Mouse (Mus musculus) midbrain, embryonic 15.5 days (tissue): ENCODE data around the gene Selenon. TPM values are rescaled to one million over a fixed set of nuclear protein-coding genes. Genes with fewer than 3 reads are reported as not detected.
"Not testable (repeated sequence)": the region's sequence is repeated elsewhere in the genome, so short reads cannot be mapped to it uniquely, and the experiment has no call there.

ENCODE experiments used
- ATAC-seq: fragments of 200-750 bp; cut with Nextera tagmentation; replicated peaks from 2 replicates; pipeline ENCODE4 v1.8.0; 2017; ENCODE audit warnings: moderate TSS enrichment
- H3K27ac ChIP-seq: fragments of 300-500 bp; sonication (generic); 2 replicates; pipeline ENCODE4 v1.5.1; 2015; ENCODE audit warnings: mild to moderate bottlenecking, inconsistent platforms
- H3K27me3 ChIP-seq: fragments of 300-500 bp; sonication (generic); replicated peaks from 2 replicates; pipeline ENCODE4 v1.6.1; 2015; ENCODE audit warnings: inconsistent platforms
- H3K36me3 ChIP-seq: fragments of 300-500 bp; sonication (generic); replicated peaks from 2 replicates; pipeline ENCODE4 v1.6.1; 2015; ENCODE audit warnings: inconsistent platforms
- H3K4me1 ChIP-seq: fragments of 300-500 bp; sonication (generic); 2 replicates; pipeline ENCODE4 v1.6.1; 2015; ENCODE audit warnings: inconsistent platforms
- H3K4me2 ChIP-seq: fragments of 300-500 bp; sonication (generic); 2 replicates; pipeline ENCODE4 v1.6.1; 2015; ENCODE audit warnings: inconsistent platforms, mild to moderate bottlenecking, moderate library complexity
- H3K4me3 ChIP-seq: fragments of 300-500 bp; sonication (generic); 2 replicates; pipeline ENCODE4 v1.5.1; 2015; ENCODE audit warnings: mild to moderate bottlenecking, inconsistent platforms
- H3K9ac ChIP-seq: fragments of 300-500 bp; sonication (generic); 2 replicates; pipeline ENCODE4 v1.6.1; 2015; ENCODE audit warnings: mild to moderate bottlenecking, inconsistent platforms
- H3K9me3 ChIP-seq: fragments of 300-500 bp; sonication (generic); 2 replicates; pipeline ENCODE4 v1.6.1; 2016; ENCODE audit warnings: inconsistent platforms
- WGBS: fragments of 180-500 bp; shearing (Covaris S2); methylation state at CpG from one replicate; pipeline ENCODE4 v1.1.7; 2015; ENCODE audit warnings: mixed read lengths; 5-methylcytosine and 5-hydroxymethylcytosine counted together
- polyA plus RNA-seq: library from polyadenylated mRNA; unstranded; fragments of >200 nt; fragmentation: Nextera tagmentation; extraction: Ambion mirVana; gene quantifications from 2 replicates; pipeline ENCODE4 v1.2.1, GENCODE M21; 2015

The Selenon gene
- polyA plus RNA-seq, 1 experiment from 2014 or later = 28.3 TPM

DNA sequence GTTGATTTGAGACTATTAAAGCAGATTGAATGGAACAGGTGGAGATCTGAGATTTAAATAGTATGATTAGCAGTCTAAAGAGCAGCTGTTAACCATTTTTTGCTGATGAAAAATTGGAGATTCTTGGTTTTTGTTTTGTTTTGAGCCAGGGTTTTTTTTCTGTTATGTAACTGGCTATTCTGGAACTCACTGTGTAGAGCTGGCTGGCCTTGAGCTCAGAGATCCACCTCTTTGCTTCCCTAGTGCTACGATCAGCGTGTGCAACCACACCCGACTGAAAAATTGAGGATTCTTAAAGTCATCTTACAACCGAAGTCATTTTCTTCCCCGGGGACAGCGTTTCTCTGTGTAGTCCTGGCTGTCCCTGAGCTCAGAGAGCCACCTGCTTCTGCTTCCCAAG is 40.2 kb downstream of the Selenon start:
- H3K4me1 ChIP-seq = peaks cover 6% of the 10 kb centered on the region
- H3K4me3 ChIP-seq = peak overlapping the region; percentile 44
- H3K9me3 ChIP-seq = no peaks in the 10 kb centered on the region
- H3K4me2 ChIP-seq = peak overlapping the region; percentile 91
- H3K36me3 ChIP-seq = no peaks in the 10 kb centered on the region
- no peaks in the 10 kb centered on the region for H3K27me3 ChIP-seq
- 71% methylated on average over 6 of the region's 6 CpGs for WGBS
- no peak for ATAC-seq
- H3K27ac ChIP-seq = no peak overlapping the region
- H3K9ac ChIP-seq = no peak overlapping the region

DNA sequence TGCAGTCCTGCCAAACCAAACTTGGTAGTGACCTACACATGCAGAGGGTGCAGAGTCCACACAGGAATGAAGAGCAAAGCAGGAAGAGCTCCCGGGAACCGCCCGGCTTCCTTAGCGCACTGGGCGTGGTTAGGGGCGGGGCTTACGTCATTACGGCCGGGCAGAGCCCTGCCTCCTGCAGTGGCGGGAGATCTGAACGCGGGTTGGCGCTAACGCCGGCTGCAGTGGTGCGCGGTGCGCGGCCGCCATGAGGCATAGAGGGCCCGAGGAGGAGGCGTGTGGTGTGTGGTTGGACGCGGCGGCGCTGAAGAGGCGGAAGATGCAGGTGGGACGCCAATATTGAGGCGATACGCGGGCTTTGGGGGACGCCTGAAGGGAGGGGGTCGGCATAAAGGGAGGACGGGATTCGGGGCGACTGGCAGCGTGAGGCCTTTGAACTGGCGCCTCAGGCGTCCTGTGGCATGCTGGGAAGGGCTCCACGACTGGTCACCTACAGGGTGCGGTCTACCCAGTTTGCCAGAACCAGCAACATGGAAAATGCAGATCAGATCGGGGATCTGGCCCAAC is 41.0 kb downstream of the Selenon start, which contains the start of gene Aunip:
Aunip (plus strand) TSS at position 155 of the 567 bp plus-strand sequence.
- Histone ChIP-seq H3K36me3 (no peaks in the 10 kb centered on the region), H3K4me1 (peaks cover 6% of the 10 kb centered on the region), H3K4me2 (peak within 1 kb of the TSS; percentile 91), H3K4me3 (peak within 1 kb of the TSS; percentile 44), H3K9me3 (no peaks in the 10 kb centered on the region), H3K27me3 (no peaks in the 10 kb centered on the region), H3K27ac (no peak within 1 kb of the TSS), H3K9ac (peak within 1 kb of the TSS; percentile 7; the same call in 1 of the 2 replicates)
- ATAC-seq = peak; percentile 93
- WGBS = under 1% methylated on average over 42 of the region's 42 CpGs

DNA sequence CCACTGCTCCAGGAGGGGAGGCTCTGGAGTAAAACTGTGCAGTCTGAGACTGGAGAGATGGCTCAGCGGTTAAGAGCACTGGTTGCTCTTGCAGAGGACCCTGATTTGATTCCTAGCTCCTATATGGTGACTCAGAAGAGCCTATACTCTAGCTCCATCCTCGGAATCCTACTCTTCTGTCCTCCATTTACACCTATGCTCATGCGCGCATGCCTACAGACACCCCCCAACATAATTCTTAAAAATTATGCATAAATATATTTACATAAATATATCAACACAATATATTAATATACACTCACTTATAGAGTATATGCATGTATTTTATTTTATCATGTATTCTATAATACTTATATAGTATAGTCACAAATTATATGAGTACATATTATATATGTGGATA is 41.6 kb downstream of the Selenon start:
- no peak overlapping the region for H3K4me3 ChIP-seq
- ATAC-seq = peak; percentile 49

DNA sequence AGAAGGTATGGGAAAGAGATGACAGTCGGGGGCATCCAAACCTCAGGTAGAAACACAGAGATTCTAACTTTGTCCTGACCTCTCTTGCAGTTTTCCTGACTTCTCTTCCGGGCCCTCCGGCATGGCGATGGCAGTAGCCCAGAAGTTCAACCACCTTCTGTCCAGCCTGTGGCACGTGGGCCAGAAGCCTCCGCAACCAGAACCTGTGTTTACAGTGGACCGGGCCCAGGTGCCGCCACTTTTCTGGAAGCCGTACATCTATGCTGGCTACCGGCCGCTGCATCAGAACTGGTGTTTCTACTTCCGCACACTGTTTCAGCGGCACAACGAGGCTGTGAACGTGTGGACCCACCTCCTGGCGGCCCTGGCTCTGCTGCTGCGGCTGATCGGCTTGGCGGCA is 45.3 kb downstream of the Selenon start:
- Histone ChIP-seq H3K9me3 (no peaks in the 10 kb centered on the region), H3K4me2 (no peak overlapping the region), H3K36me3 (no peaks in the 10 kb centered on the region), H3K4me3 (no peak overlapping the region), H3K27me3 (no peaks in the 10 kb centered on the region), H3K4me1 (peaks cover 6% of the 10 kb centered on the region), H3K9ac (no peak overlapping the region), H3K27ac (no peak overlapping the region)
- 85% methylated on average over 19 of the region's 19 CpGs for WGBS
- no peak for ATAC-seq

More for the DNA sequence above, 41.6 kb downstream of the Selenon start:
- H3K4me2 ChIP-seq = peak overlapping the region; percentile 91
- H3K36me3 ChIP-seq = no peaks in the 10 kb centered on the region
- H3K9me3 ChIP-seq = no peaks in the 10 kb centered on the region
- H3K9ac ChIP-seq = no peak overlapping the region
- H3K27me3 ChIP-seq = no peaks in the 10 kb centered on the region
- H3K4me1 ChIP-seq = peaks cover 6% of the 10 kb centered on the region
- H3K27ac ChIP-seq = no peak overlapping the region
- WGBS = 80% methylated on average over 4 of the region's 4 CpGs

DNA sequence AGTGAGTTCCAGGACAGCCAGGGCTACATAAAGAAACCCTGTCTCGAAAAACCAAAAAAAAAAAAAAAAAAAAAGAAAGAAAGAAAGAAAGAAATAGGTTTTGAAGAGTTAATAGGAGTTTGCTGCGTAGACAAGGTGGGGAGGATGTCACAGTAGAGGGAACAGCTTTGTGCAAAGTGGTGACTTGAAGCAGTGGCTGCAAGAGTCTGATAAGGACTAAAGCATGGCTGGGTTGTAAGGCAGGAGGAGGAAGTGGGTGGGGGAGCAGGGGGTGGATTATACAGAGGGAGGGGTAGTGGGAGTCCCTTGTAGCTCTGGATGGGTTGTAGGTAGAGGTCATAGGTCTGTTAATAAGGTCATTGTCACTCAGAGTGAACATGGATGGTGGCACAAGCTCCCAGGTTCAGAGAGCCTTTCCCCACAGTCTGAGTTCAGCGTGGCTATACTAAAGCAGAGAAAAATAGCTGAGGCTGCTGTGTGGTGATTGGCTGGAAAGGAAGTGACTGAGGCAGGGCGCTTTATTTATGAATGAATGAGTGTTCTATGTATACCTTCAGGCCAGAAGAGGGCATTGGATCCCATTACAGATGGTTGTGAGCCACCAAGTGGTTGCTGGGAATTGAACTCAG is 45.9 kb downstream of the Selenon start:
- Histone ChIP-seq H3K27ac (no peak overlapping the region), H3K9me3 (no peaks in the 10 kb centered on the region), H3K4me3 (no peak overlapping the region), H3K27me3 (no peaks in the 10 kb centered on the region), H3K9ac (no peak overlapping the region), H3K4me2 (no peak overlapping the region), H3K36me3 (no peaks in the 10 kb centered on the region), H3K4me1 (peaks cover 2% of the 10 kb centered on the region)
- ATAC-seq = no peak
- WGBS = 76% methylated on average over 3 of the region's 4 CpGs

DNA sequence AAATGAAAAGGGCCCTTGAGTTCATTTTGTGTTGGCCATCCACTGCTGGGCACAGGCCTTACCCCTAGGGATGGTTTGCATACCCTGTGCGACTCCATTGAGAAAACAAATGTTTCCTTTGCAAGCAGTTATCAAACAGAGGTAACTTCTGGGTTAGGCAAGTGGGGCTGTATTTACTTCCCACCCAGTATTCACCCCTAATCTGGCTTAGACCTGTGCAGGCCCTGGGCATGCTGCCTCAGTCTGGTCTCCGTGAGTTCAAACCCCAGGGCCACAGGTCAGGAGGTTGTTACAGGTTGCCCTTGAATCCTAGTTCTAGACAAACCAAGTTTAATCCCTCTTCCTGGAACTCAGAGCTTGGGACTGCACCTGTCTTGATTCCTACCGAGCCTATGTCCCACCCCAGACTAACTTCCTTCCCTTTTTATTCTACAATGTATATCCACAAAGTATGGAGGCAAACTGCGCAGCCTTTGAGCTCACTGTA is 46.6 kb downstream of the Selenon start:
- Histone ChIP-seq H3K4me3 (no peak overlapping the region), H3K27ac (no peak overlapping the region), H3K36me3 (no peaks in the 10 kb centered on the region), H3K27me3 (no peaks in the 10 kb centered on the region), H3K9me3 (no peaks in the 10 kb centered on the region), H3K4me2 (no peak overlapping the region), H3K9ac (no peak overlapping the region), H3K4me1 (no peaks in the 10 kb centered on the region; the same call in 1 of the 2 replicates)
- ATAC-seq = no peak
- WGBS = 90% methylated on average over 4 of the region's 4 CpGs

DNA sequence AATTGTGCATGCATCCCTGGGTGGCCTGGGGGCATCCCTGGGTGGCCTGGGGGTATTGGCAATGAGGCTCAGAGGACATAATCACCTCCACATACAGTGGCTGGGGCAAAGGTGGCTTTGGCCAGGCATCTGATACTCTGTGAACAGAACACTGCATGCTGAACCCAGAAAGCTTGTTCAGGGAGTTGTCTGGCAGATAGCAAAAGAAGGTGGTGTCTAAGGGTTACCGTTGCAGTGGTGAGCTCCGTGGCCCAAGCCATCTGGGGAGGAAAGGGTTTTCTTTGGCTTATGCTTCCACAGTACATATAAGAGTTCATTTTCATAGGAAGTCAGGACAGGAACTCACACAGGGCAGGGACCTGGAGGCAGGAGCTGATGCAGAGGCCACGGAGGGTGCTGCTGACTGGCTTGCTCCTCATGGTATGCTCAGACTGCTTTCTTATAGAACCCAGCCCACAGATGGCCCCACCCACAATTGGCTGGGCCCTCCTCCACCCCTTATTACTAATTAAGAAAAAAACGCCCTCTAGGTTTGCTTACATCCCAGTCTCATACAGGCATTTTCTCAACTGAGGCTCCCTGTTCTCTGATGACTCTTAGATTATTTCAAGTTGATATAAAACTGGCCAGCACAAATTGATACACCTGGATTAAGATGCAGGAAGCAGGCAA is 48.1 kb downstream of the Selenon start:
- H3K9me3 ChIP-seq = no peaks in the 10 kb centered on the region
- H3K36me3 ChIP-seq = no peaks in the 10 kb centered on the region
- 89% methylated on average over 4 of the region's 4 CpGs for WGBS

DNA sequence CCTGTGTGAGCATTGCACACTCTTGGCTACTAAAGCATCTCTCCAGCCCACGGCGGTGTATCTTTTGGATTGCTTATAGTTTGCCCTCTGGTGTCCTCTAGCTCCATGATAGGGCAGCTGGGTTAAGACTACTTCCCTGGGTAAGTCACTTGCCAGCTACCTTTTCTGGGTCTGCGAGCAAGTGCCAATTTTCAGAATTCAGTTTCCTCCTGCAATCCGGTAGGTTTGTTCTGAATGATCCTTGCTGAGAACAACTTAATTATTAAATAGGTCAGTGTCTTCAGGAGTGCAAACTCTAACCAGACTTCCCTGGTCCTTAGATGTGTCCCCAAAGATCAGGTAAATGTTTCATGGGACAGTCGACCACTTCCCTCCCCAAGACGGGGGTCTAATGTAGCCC is 50.9 kb downstream of the Selenon start:
- H3K4me1 ChIP-seq = peaks cover 17% of the 10 kb centered on the region
- no peaks in the 10 kb centered on the region for H3K36me3 ChIP-seq
- no peaks in the 10 kb centered on the region for H3K9me3 ChIP-seq
- no peak overlapping the region for H3K9ac ChIP-seq
- H3K4me2 ChIP-seq = no peak overlapping the region
- no peak overlapping the region for H3K4me3 ChIP-seq
- no peak overlapping the region for H3K27ac ChIP-seq
- H3K27me3 ChIP-seq = no peaks in the 10 kb centered on the region
- ATAC-seq = no peak
- 93% methylated on average over 6 of the region's 6 CpGs for WGBS

More for the DNA sequence above, 48.1 kb downstream of the Selenon start:
- no peaks in the 10 kb centered on the region for H3K4me1 ChIP-seq
- no peaks in the 10 kb centered on the region for H3K27me3 ChIP-seq
- no peak overlapping the region for H3K4me2 ChIP-seq
- no peak overlapping the region for H3K9ac ChIP-seq
- no peak overlapping the region for H3K4me3 ChIP-seq
- no peak for ATAC-seq
- H3K27ac ChIP-seq = no peak overlapping the region

DNA sequence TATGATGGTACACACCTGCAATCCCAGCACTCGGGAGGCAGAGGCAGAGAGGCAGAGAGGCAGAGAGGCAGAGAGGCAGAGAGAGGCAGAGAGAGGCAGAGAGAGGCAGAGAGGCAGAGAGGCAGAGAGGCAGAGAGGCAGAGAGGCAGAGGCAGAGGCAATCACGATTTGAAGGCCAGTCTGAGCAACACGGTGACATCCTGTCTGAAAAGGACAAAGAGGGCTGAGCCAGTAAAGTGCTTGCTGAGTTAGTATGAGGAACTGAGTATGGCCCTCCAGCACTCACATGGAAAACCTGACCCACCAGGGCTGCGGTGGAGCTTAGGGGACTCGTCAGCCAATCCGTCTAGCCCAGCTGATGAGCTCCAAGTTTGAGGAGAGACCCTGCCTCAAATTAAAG is 53.0 kb downstream of the Selenon start:
- not testable (repeated sequence) for ATAC-seq, H3K9ac ChIP-seq, H3K27me3 ChIP-seq, H3K4me3 ChIP-seq, H3K4me2 ChIP-seq, H3K36me3 ChIP-seq, H3K27ac ChIP-seq, H3K9me3 ChIP-seq
- 88% methylated on average over 6 of the region's 6 CpGs for WGBS
- peaks cover 33% of the 10 kb centered on the region for H3K4me1 ChIP-seq

DNA sequence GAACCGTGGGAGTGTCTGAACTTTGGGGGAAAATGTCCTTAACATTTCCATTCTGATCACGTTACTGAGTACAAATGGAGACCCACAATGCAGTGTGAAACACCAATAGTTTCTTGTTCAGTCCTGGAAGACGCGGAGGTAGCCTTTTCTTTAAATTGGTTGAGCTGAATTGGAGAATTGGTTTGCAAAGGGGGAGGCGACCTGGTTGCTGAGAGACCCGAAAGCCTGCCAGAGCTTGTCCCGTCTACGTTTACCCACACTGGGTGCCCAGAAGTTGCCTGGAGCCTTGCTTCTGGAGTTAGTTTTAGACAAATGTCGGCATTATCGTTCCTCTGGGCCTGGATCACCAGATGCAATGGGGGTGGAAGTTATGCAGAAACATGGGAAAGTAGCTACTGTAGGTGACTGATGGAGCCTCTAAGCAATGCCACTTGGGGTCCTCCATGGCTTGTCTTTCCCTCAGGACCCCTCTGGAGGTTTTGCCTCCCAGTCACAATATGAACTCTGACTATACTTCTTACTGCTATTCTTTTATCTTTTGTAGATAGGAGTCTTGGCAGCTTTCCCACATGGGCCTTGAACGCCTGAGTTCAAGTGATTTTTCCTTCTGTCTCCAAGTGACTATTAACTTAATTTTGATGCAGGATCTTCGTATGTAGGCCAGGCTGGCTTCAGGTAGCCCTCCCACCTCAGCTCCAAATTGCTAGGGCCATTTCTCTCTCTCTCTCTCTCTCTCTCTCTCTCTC is 53.8 kb downstream of the Selenon start:
- Histone ChIP-seq H3K9ac (0 out of 2 replicates have a peak overlapping the region, but pooled peaks have one; percentile 26), H3K4me1 (peaks cover 33% of the 10 kb centered on the region), H3K4me3 (peak overlapping the region; percentile 58), H3K36me3 (no peaks in the 10 kb centered on the region), H3K9me3 (no peaks in the 10 kb centered on the region), H3K4me2 (peak overlapping the region; percentile 97), H3K27ac (peak overlapping the region; percentile 71), H3K27me3 (no peaks in the 10 kb centered on the region)
- ATAC-seq = no peak
- WGBS = 67% methylated on average over 12 of the region's 12 CpGs

DNA sequence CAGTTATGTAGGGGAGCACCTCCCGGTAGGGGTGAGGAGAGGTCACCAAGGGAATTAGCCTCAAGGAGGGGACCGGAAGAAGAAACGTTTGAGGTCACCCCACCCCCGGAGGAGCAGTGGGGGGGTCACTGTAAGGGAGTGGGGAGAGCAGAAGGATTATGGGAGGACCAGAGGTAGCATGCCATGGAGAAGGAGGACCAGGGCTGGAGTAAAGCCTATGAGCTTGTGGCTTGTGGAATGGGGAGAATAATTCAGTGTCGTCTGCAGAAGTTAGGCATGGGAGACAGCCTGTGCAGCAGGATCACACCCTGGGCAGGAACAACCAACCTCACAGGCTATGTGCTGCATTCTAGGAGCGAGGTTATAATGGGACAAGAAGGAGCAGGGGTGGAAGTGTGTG is 54.7 kb downstream of the Selenon start:
- H3K36me3 ChIP-seq = no peaks in the 10 kb centered on the region
- peak overlapping the region; percentile 97 for H3K4me2 ChIP-seq
- H3K27ac ChIP-seq = peak overlapping the region; percentile 71
- peak overlapping the region; percentile 58 for H3K4me3 ChIP-seq
- H3K9me3 ChIP-seq = no peaks in the 10 kb centered on the region
- peak overlapping the region; percentile 73 for H3K9ac ChIP-seq
- ATAC-seq = peak; percentile 61
- H3K4me1 ChIP-seq = peaks cover 33% of the 10 kb centered on the region
- no peaks in the 10 kb centered on the region for H3K27me3 ChIP-seq
- WGBS = 9% methylated on average over 6 of the region's 6 CpGs
